Mouse (Mus musculus) liver, embryonic 11.5 days (tissue): ENCODE results near the gene Clic1. TPM values are rescaled to one million over a fixed set of nuclear protein-coding genes. Genes with fewer than 3 reads are reported as not detected.
A peak's percentile ranks its signal among the peaks of the same experiment; 100 is the strongest.

Source experiments
- ATAC-seq: fragments of 200-750 bp; cut with Nextera tagmentation; replicated peaks from 2 replicates; pipeline ENCODE4 v1.8.0; 2017; ENCODE audit warnings: moderate number of reproducible peaks, mild to moderate bottlenecking, moderate TSS enrichment, moderate library complexity; ENCODE audit not compliant: low FRiP score
- DNase-seq: peaks from one replicate; pipeline ENCODE4 v3.0.0-alpha.2; 2017; ENCODE audit warnings: low spot score
- H3K27ac ChIP-seq: fragments of 300-500 bp; sonication (generic); 2 replicates; pipeline ENCODE4 v1.5.1; 2014; ENCODE audit warnings: mild to moderate bottlenecking, low read depth, low read length, control low read depth
- H3K27me3 ChIP-seq: fragments of 300-500 bp; sonication (generic); replicated peaks from 2 replicates; pipeline ENCODE4 v1.6.1; 2014; ENCODE audit warnings: low read length, mixed read lengths; ENCODE audit not compliant: control insufficient read depth, insufficient read depth
- H3K36me3 ChIP-seq: fragments of 300-500 bp; sonication (generic); 2 replicates; pipeline ENCODE4 v1.6.1; 2014; ENCODE audit warnings: mild to moderate bottlenecking, low read length, moderate library complexity, mixed read lengths; ENCODE audit not compliant: control insufficient read depth, insufficient read depth
- H3K4me1 ChIP-seq: fragments of 300-500 bp; sonication (generic); replicated peaks from 2 replicates; pipeline ENCODE4 v1.6.1; 2014; ENCODE audit warnings: low read length, mixed read lengths; ENCODE audit not compliant: control insufficient read depth, insufficient read depth
- H3K4me2 ChIP-seq: fragments of 300-500 bp; sonication (generic); 2 replicates; pipeline ENCODE4 v1.6.1; 2014; ENCODE audit warnings: mild to moderate bottlenecking, control low read depth, moderate library complexity
- H3K4me3 ChIP-seq: fragments of 300-500 bp; sonication (generic); 2 replicates; pipeline ENCODE4 v1.5.1; 2014; ENCODE audit warnings: low read depth, low read length, control low read depth
- H3K9ac ChIP-seq: fragments of 300-500 bp; sonication (generic); 2 replicates; pipeline ENCODE4 v1.6.1; 2014; ENCODE audit warnings: low read depth, low read length, control low read depth
- H3K9me3 ChIP-seq: fragments of 300-500 bp; sonication (generic); 2 replicates; pipeline ENCODE4 v1.6.1; 2016; ENCODE audit warnings: low read length, inconsistent platforms, mixed read lengths; ENCODE audit not compliant: control insufficient read depth
- WGBS: fragments of 180-500 bp; shearing (Covaris S2); extraction: QIAGEN DNeasy Blood & Tissue Kit; methylation state at CpG from one replicate; pipeline ENCODE4 v1.1.7; 2014; 5-methylcytosine and 5-hydroxymethylcytosine counted together
- polyA plus RNA-seq: library from polyadenylated mRNA; unstranded; fragments of >200 nt; fragmentation: Nextera tagmentation; extraction: Ambion mirVana; gene quantifications from 2 replicates; pipeline ENCODE4 v1.2.1, GENCODE M21; 2014

Clic1 gene
- polyA plus RNA-seq, 1 experiment from 2014 or later = 118 TPM

DNA sequence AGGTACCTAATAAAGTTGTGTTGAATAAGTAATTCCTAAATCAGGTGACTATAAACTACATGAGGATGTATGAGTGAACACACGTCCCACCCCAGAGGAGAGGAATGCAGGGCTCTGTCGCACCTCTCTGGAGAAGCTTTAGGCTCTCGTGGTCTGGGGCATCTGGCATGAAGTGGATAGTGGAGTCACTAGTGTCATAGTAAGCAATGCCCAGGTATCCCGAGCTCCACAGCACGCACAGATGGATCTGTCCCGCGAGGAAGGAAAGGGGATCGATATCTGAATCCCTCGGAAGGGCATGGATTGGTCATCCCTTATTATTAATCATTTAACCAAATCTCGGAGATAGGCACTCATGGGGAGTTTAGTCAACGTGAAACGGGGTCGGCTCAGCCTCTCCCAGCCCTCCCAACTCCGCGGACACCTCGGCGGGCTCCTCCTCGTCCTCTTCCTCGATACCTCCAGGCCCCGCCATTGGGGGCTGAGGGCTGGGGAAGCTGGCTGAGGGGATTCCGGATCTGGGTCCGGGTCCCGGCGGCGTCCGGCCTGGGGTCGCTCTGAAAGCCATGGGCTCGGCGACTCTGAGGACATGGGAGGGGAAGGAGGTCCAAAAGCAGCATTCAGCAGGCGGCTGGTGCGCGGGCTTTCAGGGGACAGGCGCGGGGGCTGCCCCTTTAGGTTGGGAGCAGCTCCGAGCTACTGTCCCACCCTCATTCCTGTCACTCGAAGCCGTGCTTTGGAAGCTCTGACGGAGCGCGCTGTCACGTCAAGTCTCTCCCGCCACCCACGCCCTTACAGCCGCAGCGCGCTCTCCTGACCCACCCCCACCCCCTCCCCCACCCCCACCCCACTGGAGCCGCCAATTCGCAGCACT, 3.7 kb upstream of the Clic1 start:
- Histone ChIP-seq H3K9ac (peak overlapping the region; percentile 93), H3K27ac (peak overlapping the region; percentile 96), H3K4me1 (peaks cover 58% of the 10 kb centered on the region), H3K27me3 (no peaks in the 10 kb centered on the region), H3K36me3 (no peaks in the 10 kb centered on the region), H3K4me2 (peak overlapping the region; percentile 99), H3K4me3 (peak overlapping the region; percentile 72), H3K9me3 (no peaks in the 10 kb centered on the region)
- ATAC-seq = no peak
- no peak for DNase-seq
- 3% methylated on average over 48 of the region's 48 CpGs for WGBS

DNA sequence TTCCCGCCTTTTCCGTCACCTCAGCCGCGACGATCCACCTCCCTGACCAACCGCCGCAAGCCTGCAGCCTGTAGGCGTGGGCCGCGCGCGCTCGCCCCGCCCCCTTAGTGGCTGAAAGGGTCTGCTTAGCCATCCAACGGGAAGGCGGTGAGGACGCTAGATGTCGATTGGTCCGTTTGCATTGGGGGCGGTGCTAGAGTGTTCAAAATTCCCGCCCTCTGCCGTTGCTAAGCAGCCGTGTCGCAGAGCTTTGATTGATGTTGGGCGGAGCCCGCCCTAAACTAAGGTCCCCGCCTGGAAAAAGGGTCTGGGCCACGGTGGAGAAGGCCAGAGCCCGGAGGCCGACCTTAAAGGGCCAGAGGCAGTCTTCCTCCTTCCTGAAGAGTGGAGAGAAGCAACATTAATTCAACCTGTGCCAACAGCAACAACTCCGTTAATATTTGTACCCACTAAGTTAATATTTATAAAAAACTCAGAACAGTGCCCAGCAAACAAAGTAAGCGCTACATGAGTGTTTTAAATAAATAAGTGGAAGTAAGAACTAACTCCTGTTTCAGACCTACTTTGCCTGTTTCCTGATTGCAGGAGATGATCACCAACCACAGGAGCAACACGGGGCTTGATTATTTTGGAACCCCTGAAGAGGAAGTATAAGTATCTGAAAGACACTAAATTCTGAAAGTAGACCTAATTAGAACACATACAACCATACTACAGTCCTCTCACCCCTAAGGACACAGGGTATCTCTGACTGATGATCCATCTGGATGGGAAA, 2.9 kb upstream of the Clic1 start, which contains the start of gene Msh5:
Msh5 (minus strand) TSS at position 65 of the 775 bp plus-strand sequence.
- peak; percentile 89 for ATAC-seq
- Histone ChIP-seq H3K9ac (peak within 1 kb of the TSS; percentile 93), H3K27me3 (no peaks in the 10 kb centered on the region), H3K4me2 (peak within 1 kb of the TSS; percentile 99), H3K4me3 (peak within 1 kb of the TSS; percentile 72), H3K4me1 (peaks cover 58% of the 10 kb centered on the region), H3K27ac (peak within 1 kb of the TSS; percentile 96), H3K36me3 (no peaks in the 10 kb centered on the region), H3K9me3 (no peaks in the 10 kb centered on the region)
- DNase-seq = peak; percentile 99
- WGBS = 3% methylated on average over 33 of the region's 33 CpGs

DNA sequence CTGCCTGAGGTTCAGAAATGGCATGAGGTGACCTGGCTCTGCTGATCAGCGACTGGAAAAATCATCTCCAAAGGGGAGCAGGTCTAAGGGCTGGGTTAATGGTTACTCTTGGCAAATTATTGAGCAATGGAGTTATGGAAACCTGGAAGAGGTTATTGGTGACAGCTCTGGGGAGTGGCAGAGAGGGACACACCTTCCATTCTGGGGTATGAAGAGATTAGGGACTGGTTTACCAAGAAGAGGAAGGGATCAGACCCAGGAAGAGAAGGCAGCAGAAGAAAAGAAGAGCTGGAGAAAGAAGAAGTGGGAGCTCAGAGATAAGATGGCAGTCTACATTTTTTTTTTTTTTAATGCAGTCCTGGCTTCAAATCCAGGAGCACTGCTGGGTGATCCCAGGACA, 2.1 kb upstream of the Clic1 start:
- DNase-seq = no peak
- Histone ChIP-seq H3K4me1 (peaks cover 65% of the 10 kb centered on the region), H3K4me3 (peak overlapping the region; percentile 36), H3K9ac (peak overlapping the region; percentile 64), H3K27me3 (no peaks in the 10 kb centered on the region), H3K9me3 (no peaks in the 10 kb centered on the region), H3K36me3 (peaks cover 3% of the 10 kb centered on the region), H3K27ac (peak overlapping the region; percentile 87), H3K4me2 (peak overlapping the region; percentile 99)
- no peak for ATAC-seq
- 16% methylated on average over 1 of the region's 1 CpGs for WGBS

DNA sequence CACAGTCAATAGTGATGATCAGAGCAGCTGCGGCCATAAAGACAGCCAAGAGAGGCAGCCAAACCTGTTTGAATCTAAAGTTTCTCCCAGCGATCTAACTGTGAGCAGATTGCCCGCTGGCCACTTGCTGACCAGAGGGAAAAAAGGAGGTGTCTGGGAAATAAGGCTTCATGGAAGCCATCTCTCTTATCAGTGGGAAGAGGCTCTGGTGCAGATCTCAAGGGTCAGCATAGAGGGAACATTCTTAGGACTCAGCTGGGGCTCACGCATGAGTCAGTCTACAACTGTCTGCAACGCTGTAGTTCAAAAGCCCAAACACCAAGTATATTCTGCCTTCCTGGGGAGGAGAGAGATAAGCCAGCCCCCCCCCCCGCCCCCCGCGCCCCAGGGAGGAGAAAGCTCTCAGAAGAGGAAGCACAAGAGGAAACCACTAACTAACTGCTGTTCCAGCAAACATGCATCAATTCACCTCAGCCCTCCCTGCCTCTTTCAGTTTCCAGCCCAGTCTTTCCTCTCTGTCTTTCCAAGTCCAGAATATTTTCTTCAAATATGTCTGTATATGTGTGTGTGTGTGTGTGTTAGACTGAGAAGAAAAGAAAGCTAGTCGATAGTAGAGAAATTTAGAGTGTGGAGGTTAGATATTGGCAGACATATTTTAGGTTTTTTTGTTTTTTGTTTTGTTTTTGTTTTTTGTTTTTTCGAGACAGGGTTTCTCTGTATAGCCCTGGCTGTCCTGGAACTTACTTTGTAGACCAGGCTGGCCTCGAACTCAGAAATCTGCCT, 1.4 kb upstream of the Clic1 start:
- Histone ChIP-seq H3K27ac (peak overlapping the region; percentile 87), H3K4me1 (peaks cover 68% of the 10 kb centered on the region), H3K9me3 (no peaks in the 10 kb centered on the region), H3K9ac (peak overlapping the region; percentile 86), H3K4me3 (peak overlapping the region; percentile 36), H3K27me3 (no peaks in the 10 kb centered on the region), H3K4me2 (peak overlapping the region; percentile 99), H3K36me3 (peaks cover 9% of the 10 kb centered on the region)
- DNase-seq = peak; percentile 71
- no peak for ATAC-seq
- WGBS = 12% methylated on average over 11 of the region's 11 CpGs

DNA sequence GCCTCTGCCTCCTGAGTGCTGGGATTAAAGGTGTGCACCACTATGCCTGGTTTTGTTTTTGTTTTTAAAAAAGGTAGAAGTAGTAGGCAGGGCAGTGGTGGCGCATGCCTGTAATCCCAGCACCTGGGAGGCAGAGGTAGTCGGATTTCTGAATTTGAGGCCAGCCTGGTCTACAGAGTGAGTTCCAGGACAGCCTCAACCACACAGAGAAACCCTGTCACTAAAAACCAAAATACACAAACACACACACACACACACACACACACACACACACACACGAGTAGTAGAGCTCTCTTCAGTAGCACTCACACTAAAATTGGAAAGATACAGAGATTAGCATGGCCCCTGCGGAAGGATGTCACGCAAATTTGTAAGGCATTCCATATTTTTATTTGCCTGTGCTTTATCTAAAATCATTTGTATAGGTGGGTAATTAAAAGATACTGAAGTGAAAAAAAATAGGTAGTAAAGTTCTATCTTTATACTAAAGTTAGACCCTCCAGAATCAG, 780 bp upstream of the Clic1 start:
- Histone ChIP-seq H3K9ac (peak overlapping the region; percentile 86), H3K27me3 (no peaks in the 10 kb centered on the region), H3K4me2 (peak overlapping the region; percentile 99), H3K4me3 (peak overlapping the region; percentile 81; the same call in 1 of the 2 replicates), H3K4me1 (peaks cover 61% of the 10 kb centered on the region), H3K27ac (peak overlapping the region; percentile 87), H3K9me3 (no peaks in the 10 kb centered on the region), H3K36me3 (peaks cover 14% of the 10 kb centered on the region)
- ATAC-seq = no peak
- 44% methylated on average over 5 of the region's 5 CpGs for WGBS
- no peak for DNase-seq

DNA sequence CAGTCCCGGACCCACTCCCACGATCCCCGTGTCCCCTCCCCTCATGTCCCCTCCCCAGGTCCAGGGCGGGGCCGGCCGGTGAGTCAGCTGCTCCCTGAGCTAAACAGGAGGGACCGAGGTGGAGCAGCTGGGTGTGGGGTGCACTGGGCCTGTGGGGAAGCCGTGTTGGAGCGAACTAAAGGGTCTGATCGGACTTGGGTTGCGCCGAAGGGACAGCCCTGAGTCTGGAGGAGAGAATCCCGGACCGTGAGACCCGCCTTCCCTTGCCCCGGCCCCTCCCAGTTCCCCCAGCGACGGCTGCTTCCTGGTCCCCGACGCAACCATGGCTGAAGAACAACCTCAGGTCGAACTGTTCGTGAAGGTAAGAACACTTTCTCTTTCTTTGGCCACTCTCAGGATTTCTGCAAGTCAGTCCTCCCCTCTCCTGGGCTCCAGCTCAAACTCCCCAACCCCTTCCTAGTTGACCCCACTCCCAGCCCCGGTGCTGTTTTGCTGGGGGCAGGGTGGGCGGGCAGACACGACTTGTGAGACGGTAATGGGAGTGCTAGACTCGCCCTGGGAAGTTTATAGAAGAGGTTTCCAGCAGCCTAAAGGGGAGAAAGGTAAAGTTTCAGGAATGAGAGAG, 472 bp downstream of the Clic1 start:
- H3K27me3 ChIP-seq = no peaks in the 10 kb centered on the region
- peaks cover 22% of the 10 kb centered on the region for H3K36me3 ChIP-seq
- H3K4me2 ChIP-seq = peak overlapping the region; percentile 99
- WGBS = under 1% methylated on average over 27 of the region's 27 CpGs
- peak overlapping the region; percentile 86 for H3K9ac ChIP-seq
- peak; percentile 14 for ATAC-seq
- peak overlapping the region; percentile 87 for H3K27ac ChIP-seq
- H3K4me1 ChIP-seq = peaks cover 49% of the 10 kb centered on the region
- peak; percentile 82 for DNase-seq
- peak overlapping the region; percentile 81 for H3K4me3 ChIP-seq
- H3K9me3 ChIP-seq = no peaks in the 10 kb centered on the region

DNA sequence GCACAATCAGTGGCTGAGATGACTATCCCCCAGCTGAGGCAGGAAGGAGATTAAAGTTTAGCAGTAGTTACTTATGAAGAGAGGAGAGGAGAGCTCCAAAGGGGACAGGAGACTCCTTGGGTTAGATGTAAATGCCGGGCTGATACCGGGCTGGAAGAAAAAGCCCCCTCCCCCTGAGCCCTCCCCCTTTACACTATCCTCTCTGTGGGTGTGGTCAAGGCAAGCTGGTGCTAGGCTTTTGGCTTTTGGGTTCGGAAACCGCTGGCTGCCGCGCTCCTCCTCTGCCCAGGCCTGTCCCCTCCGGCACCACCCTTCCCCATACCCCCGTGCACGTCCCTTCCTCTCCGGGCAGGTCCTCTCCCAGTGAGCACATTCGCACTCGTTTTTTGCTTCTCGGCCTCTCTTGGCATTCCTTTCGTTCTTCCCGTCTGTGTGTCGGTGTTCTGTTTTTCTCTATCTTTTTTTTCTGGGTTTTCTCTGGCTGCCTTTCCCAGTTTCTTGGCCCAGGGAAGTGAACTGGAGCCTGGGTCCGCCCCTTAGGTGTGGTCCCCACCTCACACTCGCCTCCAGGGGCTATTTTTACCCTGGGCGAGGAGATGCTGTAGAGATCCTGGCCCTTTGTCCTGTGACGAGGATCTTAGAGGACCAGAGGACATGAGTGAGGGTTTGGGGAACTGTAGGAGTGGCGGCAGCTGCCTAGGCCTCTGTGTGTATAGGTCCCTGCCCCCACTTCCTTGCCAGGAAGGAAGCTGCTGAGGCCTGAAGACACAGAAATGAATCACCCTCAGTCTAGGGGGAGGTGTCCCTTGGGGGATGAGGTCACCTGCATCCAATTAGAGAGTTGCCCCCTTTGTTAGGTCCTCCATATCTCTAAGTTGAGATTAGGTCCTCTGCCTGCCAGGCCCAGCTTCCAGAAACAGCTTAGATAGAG, 1.7 kb downstream of the Clic1 start:
- WGBS = 3% methylated on average over 21 of the region's 21 CpGs
- peaks cover 32% of the 10 kb centered on the region for H3K36me3 ChIP-seq
- H3K9ac ChIP-seq = peak overlapping the region; percentile 86
- H3K4me3 ChIP-seq = peak overlapping the region; percentile 81
- no peaks in the 10 kb centered on the region for H3K9me3 ChIP-seq
- peak overlapping the region; percentile 99 for H3K4me2 ChIP-seq
- peaks cover 46% of the 10 kb centered on the region for H3K4me1 ChIP-seq
- peak overlapping the region; percentile 87 for H3K27ac ChIP-seq
- DNase-seq (peak; percentile 77), ATAC-seq (peak; percentile 62)
- no peaks in the 10 kb centered on the region for H3K27me3 ChIP-seq
